In the genomic region with DNA sequence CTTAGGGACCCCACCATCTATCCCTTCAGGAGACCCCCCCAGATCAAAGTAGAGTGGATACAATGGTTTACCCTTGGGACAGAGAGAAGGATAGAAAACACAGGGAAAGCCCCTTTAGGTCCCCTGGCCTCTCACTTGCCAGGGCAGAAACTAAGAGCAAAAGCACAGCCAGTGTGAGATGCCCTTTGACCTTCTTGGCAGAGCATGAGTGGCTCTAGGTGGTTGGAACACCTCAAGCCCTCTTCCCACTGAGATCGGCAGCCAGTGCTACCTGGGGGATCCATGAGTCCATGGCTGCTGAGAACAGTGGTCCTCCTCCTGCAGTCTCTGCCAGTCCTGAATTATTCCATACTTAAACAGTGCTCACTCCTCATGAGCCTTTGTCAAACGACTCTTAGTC, we compare ENCODE assay signal across 26 mouse cellular contexts. TPM values are rescaled to one million over a fixed set of nuclear protein-coding genes. Genes with fewer than 3 reads are reported as not detected.
DNase-seq lines count a peak whose midpoint lies in the region; ATAC-seq and TF ChIP-seq lines count a peak whose summit lies in the region.
"Had no signal": no experiment of that assay in that cellular context is flagged by ENCODE, and none has a peak within 500 bp of the region (broad histone marks: within the 10 kb centered on the region; RNA-seq: fewer than 3 reads in every experiment).

No protein-coding gene starts in this region.

- no peak for ATAC-seq in forebrain, postnatal 0 days
- 0 out of 2 replicates have a peak, but pooled peaks have one; percentile 39 for ATAC-seq in stomach, embryonic 14.5 days (ENCODE audit: insufficient number of reproducible peaks, insufficient read depth, low FRiP score, low read depth)
- no peak for ATAC-seq in stomach, postnatal 0 days (ENCODE audit: low FRiP score, low TSS enrichment)
- ATAC-seq: forebrain, embryonic 16.5 days; Patski had no signal

- H3K27ac ChIP-seq in forebrain, embryonic 10.5 days = peak overlapping the region; percentile 16
- H3K27ac ChIP-seq in forebrain, postnatal 0 days (ENCODE audit: low read depth, low read length) = no peak overlapping the region
- no peak overlapping the region for H3K27ac ChIP-seq in stomach, embryonic 14.5 days (ENCODE audit: low read length)
- H3K27ac ChIP-seq in stomach, postnatal 0 days (replicated peaks) = no peak overlapping the region
- no peak overlapping the region for H3K27ac ChIP-seq in layer of hippocampus, adult 2 months
- H3K27ac ChIP-seq: hindbrain, embryonic 14.5 days; left cerebral cortex, adult 2 months had no signal

- H3K4me1 ChIP-seq in forebrain, embryonic 10.5 days = peaks cover 25% of the 10 kb centered on the region
- H3K4me1 ChIP-seq in forebrain, postnatal 0 days (ENCODE audit: insufficient read depth) = no peaks in the 10 kb centered on the region
- peaks cover 13% of the 10 kb centered on the region for H3K4me1 ChIP-seq in stomach, embryonic 14.5 days (ENCODE audit: control insufficient read depth, insufficient read depth, low read length)
- H3K4me1 ChIP-seq in stomach, postnatal 0 days (replicated peaks; ENCODE audit: control insufficient read depth, insufficient read depth) = 0 out of 2 replicates have a peak, but pooled peaks cover 2% of the 10 kb centered on the region

- H3K27me3 ChIP-seq in forebrain, embryonic 10.5 days (ENCODE audit: poor library complexity, severe bottlenecking) = peaks cover 24% of the 10 kb centered on the region
- no peaks in the 10 kb centered on the region for H3K27me3 ChIP-seq in forebrain, postnatal 0 days (ENCODE audit: insufficient read depth, low read length)
- H3K27me3 ChIP-seq in stomach, embryonic 14.5 days (ENCODE audit: control insufficient read depth, insufficient read depth, low read length) = no peaks in the 10 kb centered on the region
- 0 out of 2 replicates have a peak, but pooled peaks cover 2% of the 10 kb centered on the region for H3K27me3 ChIP-seq in stomach, postnatal 0 days (ENCODE audit: control insufficient read depth, insufficient read depth, low read length)
- H3K27me3 ChIP-seq: heart, embryonic 12.5 days; Patski had no signal

- TF ChIP-seq CTCF in forebrain, postnatal 0 days (IDR thresholded peaks at IDR 0.05; ENCODE audit: low read depth) = no peak
- TF ChIP-seq CTCF in stomach, postnatal 0 days (IDR thresholded peaks at IDR 0.05; ENCODE audit: low read depth) = no peak
- TF ChIP-seq CTCF in layer of hippocampus, adult 2 months (conservative IDR thresholded peaks at IDR 0.05) = no peak

- H3K9me3 ChIP-seq in forebrain, embryonic 10.5 days = no peaks in the 10 kb centered on the region
- no peaks in the 10 kb centered on the region for H3K9me3 ChIP-seq in forebrain, postnatal 0 days (ENCODE audit: low read length)
- H3K9me3 ChIP-seq in stomach, embryonic 14.5 days (ENCODE audit: control insufficient read depth, low read depth, low read length) = no peaks in the 10 kb centered on the region
- no peaks in the 10 kb centered on the region for H3K9me3 ChIP-seq in stomach, postnatal 0 days (ENCODE audit: control insufficient read depth, low read length)
- H3K9me3 ChIP-seq: heart, embryonic 12.5 days had no signal

- H3K9ac ChIP-seq in forebrain, postnatal 0 days = no peak overlapping the region
- H3K9ac ChIP-seq in stomach, embryonic 14.5 days (replicated peaks; ENCODE audit: low read depth, low read length) = no peak overlapping the region
- H3K9ac ChIP-seq in stomach, postnatal 0 days (ENCODE audit: low read length) = no peak overlapping the region
- H3K9ac ChIP-seq: heart, embryonic 12.5 days; hindbrain, embryonic 14.5 days had no signal

- no peaks in the 10 kb centered on the region for H3K36me3 ChIP-seq in forebrain, embryonic 10.5 days (replicated peaks)
- H3K36me3 ChIP-seq in forebrain, postnatal 0 days (ENCODE audit: insufficient read depth) = no peaks in the 10 kb centered on the region
- no peaks in the 10 kb centered on the region for H3K36me3 ChIP-seq in stomach, embryonic 14.5 days (ENCODE audit: control insufficient read depth, insufficient read depth, low read length)
- H3K36me3 ChIP-seq in stomach, postnatal 0 days (ENCODE audit: control insufficient read depth, insufficient read depth, low read length) = no peaks in the 10 kb centered on the region
- H3K36me3 ChIP-seq: heart, embryonic 12.5 days had no signal

- H3K4me2 ChIP-seq in forebrain, postnatal 0 days (ENCODE audit: low read depth) = no peak overlapping the region
- H3K4me2 ChIP-seq in stomach, embryonic 14.5 days (replicated peaks; ENCODE audit: low read depth, low read length) = no peak overlapping the region
- H3K4me2 ChIP-seq in stomach, postnatal 0 days (replicated peaks; ENCODE audit: low read depth) = no peak overlapping the region
- H3K4me2 ChIP-seq: heart, embryonic 12.5 days; hindbrain, embryonic 14.5 days had no signal

- 64% methylated on average over 2 of the region's 2 CpGs for WGBS in forebrain, embryonic 10.5 days
- WGBS in forebrain, postnatal 0 days = 59% methylated on average over 2 of the region's 2 CpGs
- WGBS in stomach, embryonic 14.5 days = 51% methylated on average over 2 of the region's 2 CpGs
- 38% methylated on average over 2 of the region's 2 CpGs for WGBS in stomach, postnatal 0 days

- DNase-seq in forebrain, embryonic 10.5 days (ENCODE audit: extremely low spot score, low spot score) = no peak
- DNase-seq in forebrain, postnatal 0 days = no peak
- peak; percentile 66 for DNase-seq in kidney, adult 9 months
- no peak for DNase-seq in kidney, postnatal 4 days
- no peak for DNase-seq in stomach, postnatal 0 days (ENCODE audit: low spot score)
- DNase-seq in layer of hippocampus, adult 2 months (ENCODE audit: low spot score in 2 of 2) = no peak
- no peak for DNase-seq in heart, adult 8-10 months (ENCODE audit: low spot score)
- DNase-seq: adrenal gland, adult 8-10 months; cerebellum, postnatal 10 days; heart, postnatal 14 days; kidney, adult 18-20 months; layer of hippocampus, adult 9-11 months; left cerebral cortex, postnatal 4 days; lung, postnatal 14 days; midbrain, embryonic 14.5 days; spleen, adult 18-20 months; thymus, adult 2 months had no signal

- no peak overlapping the region for H3K4me3 ChIP-seq in forebrain, embryonic 10.5 days
- H3K4me3 ChIP-seq in forebrain, postnatal 0 days (ENCODE audit: low read depth, low read length) = no peak overlapping the region
- H3K4me3 ChIP-seq in stomach, embryonic 14.5 days (ENCODE audit: low read depth, low read length) = no peak overlapping the region
- H3K4me3 ChIP-seq in stomach, postnatal 0 days (ENCODE audit: low read depth, low read length) = no peak overlapping the region
- no peak overlapping the region for H3K4me3 ChIP-seq in layer of hippocampus, adult 2 months
- H3K4me3 ChIP-seq: erythroblast, embryonic 14.5 days; heart, embryonic 12.5 days; left cerebral cortex, adult 2 months; myocyte had no signal

- TF ChIP-seq EP300 in stomach, postnatal 0 days (optimal IDR thresholded peaks at IDR 0.05) = no peak

RNA-seq across cellular contexts. Expression of gene Sertad4, which starts 39.8 kb away (rescaled TPM):
- 13.1 TPM in 2 replicates for polyA plus RNA-seq in forebrain, embryonic 10.5 days (2016; fragmentation: Nextera tagmentation; extraction: Ambion mirVana)
- total RNA-seq in forebrain, postnatal 0 days (2014; rRNA removed) = 10.7 and 14.2 TPM in 2 replicates
- 24.6 and 30.4 TPM in 2 replicates for polyA plus RNA-seq in forebrain, postnatal 0 days (2015; fragmentation: Nextera tagmentation; extraction: Ambion mirVana)
- 21.5 and 27.2 TPM in 2 replicates for polyA plus RNA-seq in stomach, embryonic 14.5 days (2014; fragmentation: Nextera tagmentation; extraction: Ambion mirVana)
- 5.7 and 6.6 TPM in 2 replicates for polyA plus RNA-seq in stomach, postnatal 0 days (2015; fragmentation: Nextera tagmentation; extraction: Ambion mirVana)
- 10 to 100 TPM; 14.2 to 16.9 TPM for total RNA-seq in layer of hippocampus, adult 2 months (2021)
- total RNA-seq in heart, adult 8-10 months (2022) = 1 to 10 TPM; 2.4 to 4.5 (median 3.1) TPM
- total RNA-seq: megakaryocyte, adult 5-6 weeks had no signal

RNA-seq across cellular contexts. Expression of gene Hhat, which starts 44.8 kb away (rescaled TPM):
- 7.2 and 7.6 TPM in 2 replicates for polyA plus RNA-seq in forebrain, embryonic 10.5 days (2016; fragmentation: Nextera tagmentation; extraction: Ambion mirVana)
- total RNA-seq in forebrain, postnatal 0 days (2014; rRNA removed) = 2.6 and 2.8 TPM in 2 replicates
- polyA plus RNA-seq in forebrain, postnatal 0 days (2015; fragmentation: Nextera tagmentation; extraction: Ambion mirVana) = 1.8 TPM in 2 replicates
- polyA plus RNA-seq in stomach, embryonic 14.5 days (2014; fragmentation: Nextera tagmentation; extraction: Ambion mirVana) = 11.1 and 14.2 TPM in 2 replicates
- polyA plus RNA-seq in stomach, postnatal 0 days (2015; fragmentation: Nextera tagmentation; extraction: Ambion mirVana) = 3.1 and 3.6 TPM in 2 replicates
- total RNA-seq in layer of hippocampus, adult 2 months (2021) = 1 to 10 TPM; 1.6 TPM
- total RNA-seq in heart, adult 8-10 months (2022) = 1 to 10 TPM; 2.1 to 3.6 (median 2.8) TPM
- polyA plus RNA-seq: erythroblast, embryonic 14.5 days had no signal
